Mouse (Mus musculus): Measurements from ENCODE around the gene Pakap. TPM values are rescaled to one million over a fixed set of nuclear protein-coding genes. Genes with fewer than 3 reads are reported as not detected.

The Pakap gene
- polyA plus RNA-seq, 2 experiments = 0.51 TPM; not detected in 1

DNA sequence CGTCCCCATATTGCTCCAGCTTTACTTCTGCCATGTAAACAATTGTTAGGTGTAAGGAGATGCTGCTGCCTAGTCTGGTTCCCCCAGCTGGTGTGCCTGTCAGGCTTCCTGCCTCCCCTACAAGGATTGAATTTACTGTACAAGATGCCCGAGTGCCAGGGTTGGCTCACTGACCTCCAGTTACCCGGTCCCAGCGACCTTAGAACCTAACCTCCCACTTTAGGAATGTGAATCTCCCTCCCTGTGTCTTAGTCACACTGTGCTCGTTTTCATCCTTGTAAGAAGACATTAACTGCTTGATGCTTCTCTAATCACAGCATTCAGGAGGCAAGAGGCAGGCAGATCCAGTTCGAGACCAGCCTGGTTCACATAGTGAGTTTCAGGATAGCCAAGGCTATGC is 293.2 kb downstream of the Pakap start:
- no peaks in the 10 kb centered on the region for H3K4me1 ChIP-seq (replicated peaks; ENCODE audit: control insufficient read depth in 2 of 2, insufficient read depth in 2 of 2, low read length in 1 of 2)
- no peak overlapping the region for H3K27ac ChIP-seq
- H3K4me2 ChIP-seq (ENCODE audit: low read depth) = no peak overlapping the region
- no peak overlapping the region for H3K4me3 ChIP-seq (ENCODE audit: insufficient read depth in 1 of 2, low read depth in 2 of 2, low read length in 2 of 2)
- 48% methylated on average over 6 of the region's 6 CpGs for WGBS (ENCODE audit: insufficient replicate concordance)
- no peak overlapping the region for H3K9ac ChIP-seq (replicated peaks)
- H3K9me3 ChIP-seq (ENCODE audit: control insufficient read depth, low read length) = no peaks in the 10 kb centered on the region
- no peak for DNase-seq (ENCODE audit: low read depth in 3 of 3, low spot score in 3 of 3)
- H3K27me3 ChIP-seq (ENCODE audit: control insufficient read depth, insufficient read depth, low read length) = no peaks in the 10 kb centered on the region
- ATAC-seq (ENCODE audit: insufficient read depth) = no peak
- no peaks in the 10 kb centered on the region for H3K36me3 ChIP-seq (replicated peaks; ENCODE audit: control insufficient read depth, insufficient read depth, low read depth)
- no peak for TF ChIP-seq EP300 (IDR thresholded peaks at IDR 0.05; ENCODE audit: low read depth)
- no peak for TF ChIP-seq CTCF (IDR thresholded peaks at IDR 0.05; ENCODE audit: low read depth)

DNA sequence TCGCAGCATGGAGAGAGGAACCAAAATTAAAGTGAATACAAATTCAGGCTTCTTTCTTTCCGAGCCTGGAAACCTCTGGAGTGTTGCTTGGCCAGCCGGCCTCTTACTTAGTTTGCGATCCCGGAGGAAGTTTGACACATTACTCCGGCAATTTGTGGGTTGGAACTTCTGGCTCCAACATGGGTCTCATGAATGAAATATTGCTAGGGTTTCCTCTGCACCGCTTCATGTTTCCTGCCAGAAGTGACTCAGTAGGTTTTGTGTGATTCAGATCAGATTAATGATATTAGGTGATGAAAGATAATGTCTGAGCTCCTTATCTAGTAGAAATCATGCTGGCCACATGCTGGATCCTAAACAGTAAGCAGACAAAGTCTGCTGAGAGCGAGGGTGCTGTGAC is 293.9 kb downstream of the Pakap start:
- no peak overlapping the region for H3K4me3 ChIP-seq (ENCODE audit: insufficient read depth in 1 of 2, low read depth in 2 of 2, low read length in 2 of 2)
- DNase-seq (ENCODE audit: low read depth in 3 of 3, low spot score in 3 of 3) = no peak
- no peaks in the 10 kb centered on the region for H3K27me3 ChIP-seq (ENCODE audit: control insufficient read depth, insufficient read depth, low read length)
- no peaks in the 10 kb centered on the region for H3K36me3 ChIP-seq (replicated peaks; ENCODE audit: control insufficient read depth, insufficient read depth, low read depth)
- H3K4me1 ChIP-seq (replicated peaks; ENCODE audit: control insufficient read depth in 2 of 2, insufficient read depth in 2 of 2, low read length in 1 of 2) = no peaks in the 10 kb centered on the region
- 24% methylated on average over 8 of the region's 8 CpGs for WGBS (ENCODE audit: insufficient replicate concordance)
- ATAC-seq (ENCODE audit: insufficient read depth) = no peak
- no peak overlapping the region for H3K4me2 ChIP-seq (ENCODE audit: low read depth)
- no peaks in the 10 kb centered on the region for H3K9me3 ChIP-seq (ENCODE audit: control insufficient read depth, low read length)
- TF ChIP-seq EP300 (IDR thresholded peaks at IDR 0.05; ENCODE audit: low read depth) = no peak
- no peak for TF ChIP-seq CTCF (IDR thresholded peaks at IDR 0.05; ENCODE audit: low read depth)
- H3K27ac ChIP-seq = no peak overlapping the region
- no peak overlapping the region for H3K9ac ChIP-seq (replicated peaks)

DNA sequence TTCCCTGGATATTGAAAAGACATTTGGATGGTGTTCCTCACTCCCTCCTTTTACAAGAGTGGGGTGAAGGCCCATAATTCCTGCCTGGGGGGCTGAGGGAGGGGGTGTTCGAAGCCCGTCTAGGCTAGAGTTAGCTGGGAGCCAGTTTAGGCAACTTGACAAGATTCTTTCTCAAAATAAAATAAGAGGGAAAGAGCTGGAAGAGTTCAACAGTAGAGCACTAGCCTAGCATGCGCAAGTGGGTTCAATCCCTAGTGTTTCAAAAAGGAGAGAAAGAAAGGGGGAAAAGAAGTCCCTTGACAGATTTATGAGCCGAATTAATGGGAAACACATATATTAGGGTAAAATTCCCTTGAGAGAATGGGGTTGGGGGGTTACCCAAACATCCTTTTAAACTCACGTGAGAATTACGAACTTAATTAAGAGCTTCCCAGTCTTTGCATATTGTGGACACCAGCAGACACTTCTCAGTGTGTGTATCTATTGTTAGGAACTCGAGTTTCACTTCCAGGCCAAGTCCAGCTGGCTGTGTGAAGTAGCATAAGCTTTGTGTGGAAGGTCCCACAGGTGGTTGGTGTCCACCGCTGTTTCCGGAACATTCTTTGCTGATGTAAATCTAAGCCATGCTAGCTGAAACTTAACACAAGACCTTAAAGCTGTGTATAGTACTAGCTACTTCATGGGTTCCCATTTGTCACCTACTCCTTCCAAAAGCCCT is 294.4 kb downstream of the Pakap start:
- Histone ChIP-seq H3K4me3 (ENCODE audit: insufficient read depth in 1 of 2, low read depth in 2 of 2, low read length in 2 of 2) (no peak overlapping the region), H3K36me3 (replicated peaks; ENCODE audit: control insufficient read depth, insufficient read depth, low read depth) (no peaks in the 10 kb centered on the region), H3K9me3 (ENCODE audit: control insufficient read depth, low read length) (no peaks in the 10 kb centered on the region), H3K4me2 (ENCODE audit: low read depth) (no peak overlapping the region), H3K27me3 (ENCODE audit: control insufficient read depth, insufficient read depth, low read length) (no peaks in the 10 kb centered on the region), H3K27ac (no peak overlapping the region), H3K9ac (replicated peaks) (no peak overlapping the region), H3K4me1 (replicated peaks; ENCODE audit: control insufficient read depth in 2 of 2, insufficient read depth in 2 of 2, low read length in 1 of 2) (no peaks in the 10 kb centered on the region)
- no peak for ATAC-seq (ENCODE audit: insufficient read depth)
- WGBS (ENCODE audit: insufficient replicate concordance) = 67% methylated on average over 9 of the region's 9 CpGs
- DNase-seq (ENCODE audit: low read depth in 3 of 3, low spot score in 3 of 3) = no peak
- TF ChIP-seq EP300 (IDR thresholded peaks at IDR 0.05; ENCODE audit: low read depth) (no peak), CTCF (IDR thresholded peaks at IDR 0.05; ENCODE audit: low read depth) (no peak)

DNA sequence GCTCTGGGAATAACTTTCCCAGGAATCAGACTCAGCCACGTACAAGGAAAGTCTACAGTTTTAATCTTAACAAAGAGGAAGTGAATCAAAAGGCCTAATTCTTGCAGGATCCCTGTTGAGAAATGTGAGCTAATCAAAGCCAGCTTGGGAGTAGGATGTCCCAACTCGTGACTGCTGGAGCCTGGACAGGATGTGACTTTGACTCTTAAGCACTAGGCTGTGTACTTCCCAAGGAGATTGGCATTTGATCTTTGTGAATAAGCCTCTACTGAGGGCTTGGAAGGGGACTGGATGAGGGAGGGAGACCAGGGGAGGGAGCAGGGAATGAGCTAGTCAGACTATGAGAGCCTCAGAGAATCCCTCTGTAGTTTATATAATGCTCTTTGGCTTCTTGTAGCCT is 298.1 kb downstream of the Pakap start:
- no peak for DNase-seq (ENCODE audit: low read depth in 3 of 3, low spot score in 3 of 3)
- no peak for ATAC-seq (ENCODE audit: insufficient read depth)
- H3K27ac ChIP-seq = no peak overlapping the region
- H3K4me3 ChIP-seq (ENCODE audit: insufficient read depth in 1 of 2, low read depth in 2 of 2, low read length in 2 of 2) = no peak overlapping the region
- no peaks in the 10 kb centered on the region for H3K9me3 ChIP-seq (ENCODE audit: control insufficient read depth, low read length)
- TF ChIP-seq CTCF (IDR thresholded peaks at IDR 0.05; ENCODE audit: low read depth) (no peak), EP300 (IDR thresholded peaks at IDR 0.05; ENCODE audit: low read depth) (no peak)
- no peaks in the 10 kb centered on the region for H3K27me3 ChIP-seq (ENCODE audit: control insufficient read depth, insufficient read depth, low read length)
- WGBS (ENCODE audit: insufficient replicate concordance) = 17% methylated on average over 2 of the region's 2 CpGs
- no peak overlapping the region for H3K9ac ChIP-seq (replicated peaks)
- no peaks in the 10 kb centered on the region for H3K36me3 ChIP-seq (replicated peaks; ENCODE audit: control insufficient read depth, insufficient read depth, low read depth)
- no peaks in the 10 kb centered on the region for H3K4me1 ChIP-seq (replicated peaks; ENCODE audit: control insufficient read depth in 2 of 2, insufficient read depth in 2 of 2, low read length in 1 of 2)
- H3K4me2 ChIP-seq (ENCODE audit: low read depth) = no peak overlapping the region

DNA sequence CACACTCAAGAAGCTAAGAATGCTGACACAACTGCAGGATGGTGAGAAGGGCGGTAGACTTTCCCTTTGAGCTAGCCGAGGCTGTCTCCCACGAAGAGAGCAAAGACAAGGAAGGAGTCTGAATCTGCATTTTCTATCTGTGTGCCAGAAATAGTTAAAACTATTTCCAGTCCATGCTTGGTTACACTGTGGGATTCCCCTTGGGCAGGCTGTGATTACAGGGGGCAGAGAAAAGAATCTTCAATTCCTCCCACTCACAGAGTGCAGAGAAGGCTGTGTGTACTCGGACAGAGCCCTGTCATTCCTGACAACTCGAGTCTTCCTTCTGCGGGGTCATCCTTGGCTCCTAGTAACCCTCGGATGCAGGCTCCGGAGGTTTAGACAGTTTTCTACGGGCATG is 299.0 kb downstream of the Pakap start:
- H3K4me2 ChIP-seq (ENCODE audit: low read depth) = no peak overlapping the region
- no peaks in the 10 kb centered on the region for H3K27me3 ChIP-seq (ENCODE audit: control insufficient read depth, insufficient read depth, low read length)
- TF ChIP-seq EP300 (IDR thresholded peaks at IDR 0.05; ENCODE audit: low read depth) (no peak), CTCF (IDR thresholded peaks at IDR 0.05; ENCODE audit: low read depth) (no peak)
- DNase-seq (ENCODE audit: low read depth in 3 of 3, low spot score in 3 of 3) = no peak
- 55% methylated on average over 9 of the region's 9 CpGs for WGBS (ENCODE audit: insufficient replicate concordance)
- no peak overlapping the region for H3K4me3 ChIP-seq (ENCODE audit: insufficient read depth in 1 of 2, low read depth in 2 of 2, low read length in 2 of 2)
- no peaks in the 10 kb centered on the region for H3K4me1 ChIP-seq (replicated peaks; ENCODE audit: control insufficient read depth in 2 of 2, insufficient read depth in 2 of 2, low read length in 1 of 2)
- H3K9me3 ChIP-seq (ENCODE audit: control insufficient read depth, low read length) = no peaks in the 10 kb centered on the region
- no peak for ATAC-seq (ENCODE audit: insufficient read depth)
- no peak overlapping the region for H3K27ac ChIP-seq
- H3K9ac ChIP-seq (replicated peaks) = no peak overlapping the region
- no peaks in the 10 kb centered on the region for H3K36me3 ChIP-seq (replicated peaks; ENCODE audit: control insufficient read depth, insufficient read depth, low read depth)

Data from liver, embryonic 14.5 days (tissue).